Mouse (Mus musculus): ENCODE data around the gene Lrfn2.

Lrfn2 gene

GRCm38 (mm10) chr17:49037163-49037950 lies 105.2 kb downstream of the Lrfn2 start:
- DNase-seq = no peak

- no peak for DNase-seq
Observed at GRCm38 (mm10) chr17:49043806-49044640, 111.8 kb downstream of the Lrfn2 start.

- no peak for DNase-seq
Observed at GRCm38 (mm10) chr17:49047921-49048320, 115.7 kb downstream of the Lrfn2 start.

- no peak for DNase-seq
Observed at GRCm38 (mm10) chr17:49051231-49051630, 119.1 kb downstream of the Lrfn2 start.

GRCm38 (mm10) chr17:49061141-49061540 lies 129.0 kb downstream of the Lrfn2 start:
- no peak for DNase-seq

GRCm38 (mm10) chr17:49063789-49064188 lies 131.6 kb downstream of the Lrfn2 start:
- DNase-seq = no peak

- DNase-seq = peak; percentile 78
Observed at GRCm38 (mm10) chr17:49064526-49064925, 132.3 kb downstream of the Lrfn2 start.

GRCm38 (mm10) chr17:49065050-49065449 lies 132.9 kb downstream of the Lrfn2 start:
- DNase-seq = no peak

- DNase-seq = no peak
Observed at GRCm38 (mm10) chr17:49066748-49067147, 134.6 kb downstream of the Lrfn2 start.

GRCm38 (mm10) chr17:49078168-49078567 lies 146.0 kb downstream of the Lrfn2 start:
- no peak for DNase-seq

GRCm38 (mm10) chr17:49079647-49080046 lies 147.5 kb downstream of the Lrfn2 start:
- DNase-seq = no peak

- peak; percentile 69 for DNase-seq
Observed at GRCm38 (mm10) chr17:49083594-49084380, 151.6 kb downstream of the Lrfn2 start.

GRCm38 (mm10) chr17:49085111-49085510 lies 152.9 kb downstream of the Lrfn2 start:
- DNase-seq = no peak

- no peak for DNase-seq
Observed at GRCm38 (mm10) chr17:49096781-49097544, 164.8 kb downstream of the Lrfn2 start.

- DNase-seq = no peak
Observed at GRCm38 (mm10) chr17:49111399-49111798, 179.2 kb downstream of the Lrfn2 start.

GRCm38 (mm10) chr17:49111911-49112310 lies 179.7 kb downstream of the Lrfn2 start:
- no peak for DNase-seq

- DNase-seq = no peak
Observed at GRCm38 (mm10) chr17:49113336-49113735, 181.2 kb downstream of the Lrfn2 start.

- no peak for DNase-seq
Observed at GRCm38 (mm10) chr17:49124166-49124565, 192.0 kb downstream of the Lrfn2 start.

- DNase-seq = no peak
Observed at GRCm38 (mm10) chr17:49124642-49125041, 192.5 kb downstream of the Lrfn2 start.

Data from right cerebral cortex, postnatal 14 days (tissue).